Mouse (Mus musculus) C2C12 (cell line): Measurements from ENCODE around the gene March2.

ENCODE experiments used
- CTCF ChIP-seq: IDR thresholded peaks from one replicate; pipeline ENCODE4 v1.5.1; 2011; ENCODE audit not compliant: control insufficient read depth, insufficient read depth, insufficient read length
- MAX ChIP-seq: IDR thresholded peaks from one replicate; pipeline ENCODE4 v1.6.1; 2011; ENCODE audit warnings: mild to moderate bottlenecking, control low read depth
- MYOD1 ChIP-seq: IDR thresholded peaks from one replicate; pipeline ENCODE4 v1.6.1; 2011; ENCODE audit warnings: low read depth; ENCODE audit not compliant: control insufficient read depth, insufficient read length
- USF1 ChIP-seq: IDR thresholded peaks from one replicate; pipeline ENCODE4 v1.6.1; 2011; ENCODE audit warnings: low read depth, mild to moderate bottlenecking, control low read depth, moderate library complexity

- TF ChIP-seq CTCF: no peak
- TF ChIP-seq USF1: no peak
- TF ChIP-seq MYOD1: no peak
- TF ChIP-seq MAX: no peak
Observed at GRCm38 (mm10) chr17:33702178-33702577, 16.3 kb downstream of the March2 start.
